In the genomic region with DNA sequence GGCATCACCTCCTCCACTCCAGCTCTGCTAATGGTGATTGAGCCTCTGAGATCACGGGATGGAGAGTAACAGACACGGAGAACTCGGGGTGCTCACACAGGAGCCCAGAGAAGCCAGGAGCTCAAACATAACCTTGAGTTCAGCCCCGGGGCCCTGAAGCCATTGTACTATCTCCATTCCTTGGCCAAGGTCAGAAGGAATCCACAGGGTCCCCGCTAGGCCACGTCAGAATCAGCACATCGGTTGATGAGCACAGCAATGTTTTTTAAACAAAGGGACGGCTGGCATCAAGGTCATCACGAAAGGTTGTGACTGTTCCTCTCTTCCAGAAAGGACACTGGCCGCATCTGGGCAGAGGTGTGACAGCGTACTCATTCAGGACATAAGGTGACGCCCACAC, we compare ENCODE assay signal across 24 mouse cellular contexts. TPM values are rescaled to one million over a fixed set of nuclear protein-coding genes. Genes with fewer than 3 reads are reported as not detected.
A peak's percentile ranks its signal among the peaks of the same experiment; 100 is the strongest.
DNase-seq lines count a peak whose midpoint lies in the region; ATAC-seq and TF ChIP-seq lines count a peak whose summit lies in the region.
"Had no signal": no experiment of that assay in that cellular context is flagged by ENCODE, and none has a peak within 500 bp of the region (broad histone marks: within the 10 kb centered on the region; RNA-seq: fewer than 3 reads in every experiment).

No protein-coding gene starts in this region.

- no peaks in the 10 kb centered on the region for H3K4me1 ChIP-seq in midbrain, embryonic 13.5 days (replicated peaks)
- no peaks in the 10 kb centered on the region for H3K4me1 ChIP-seq in midbrain, postnatal 0 days (ENCODE audit: insufficient read depth, low read length)
- H3K4me1 ChIP-seq: embryonic facial prominence, embryonic 12.5 days; embryonic facial prominence, embryonic 15.5 days; heart, embryonic 13.5 days had no signal

- no peak for TF ChIP-seq CTCF in midbrain, postnatal 0 days (IDR thresholded peaks at IDR 0.05)

- H3K9ac ChIP-seq in midbrain, embryonic 13.5 days (replicated peaks) = 0 out of 2 replicates have a peak overlapping the region, but pooled peaks have one; percentile 11
- no peak overlapping the region for H3K9ac ChIP-seq in midbrain, postnatal 0 days (replicated peaks; ENCODE audit: low read length, poor library complexity, severe bottlenecking)
- H3K9ac ChIP-seq: embryonic facial prominence, embryonic 12.5 days; embryonic facial prominence, embryonic 15.5 days; forebrain, postnatal 0 days; heart, embryonic 13.5 days; hindbrain, embryonic 14.5 days had no signal

- 88% methylated on average over 12 of the region's 12 CpGs for WGBS in midbrain, embryonic 13.5 days
- WGBS in midbrain, postnatal 0 days = 84% methylated on average over 12 of the region's 12 CpGs

- peak; percentile 10 for DNase-seq in adrenal gland, postnatal 10 days
- no peak for DNase-seq in adrenal gland, postnatal 25 days
- DNase-seq in midbrain, postnatal 0 days (ENCODE audit: low spot score) = no peak
- peak; percentile 13 to 35 for DNase-seq in adrenal gland, postnatal 36 days
- DNase-seq in layer of hippocampus, postnatal 10 days (ENCODE audit: low spot score in 2 of 2) = no peak
- DNase-seq: cerebellum, adult 18-20 months; cerebellum, adult 9-10 months; cerebellum, postnatal 14 days; forebrain, postnatal 0 days; gastrocnemius, adult 2 months; gastrocnemius, postnatal 14 days; heart, adult 11 months; heart, postnatal 14 days; heart, postnatal 4 days had no signal

- no peak for ATAC-seq in midbrain, embryonic 13.5 days
- ATAC-seq in midbrain, postnatal 0 days (ENCODE audit: low FRiP score) = no peak
- ATAC-seq: CD4-positive, CD25-positive, alpha-beta regulatory T cell, adult 4 months; forebrain, embryonic 14.5 days; forebrain, postnatal 0 days; hindbrain, postnatal 0 days; inflammation-experienced regulatory T-cells, adult 6 months; intestine, embryonic 16.5 days had no signal

- no peak overlapping the region for H3K27ac ChIP-seq in midbrain, embryonic 13.5 days
- H3K27ac ChIP-seq in midbrain, postnatal 0 days (ENCODE audit: low read depth, low read length) = no peak overlapping the region
- H3K27ac ChIP-seq: embryonic facial prominence, embryonic 12.5 days; embryonic facial prominence, embryonic 15.5 days; gastrocnemius, adult 2 months; heart, embryonic 13.5 days; hindbrain, embryonic 14.5 days; hindbrain, postnatal 0 days had no signal

- H3K27me3 ChIP-seq in midbrain, embryonic 13.5 days = no peaks in the 10 kb centered on the region
- no peaks in the 10 kb centered on the region for H3K27me3 ChIP-seq in midbrain, postnatal 0 days (ENCODE audit: insufficient read depth, low read length)
- H3K27me3 ChIP-seq: embryonic facial prominence, embryonic 12.5 days; embryonic facial prominence, embryonic 15.5 days; heart, embryonic 13.5 days had no signal

- no peak overlapping the region for H3K4me2 ChIP-seq in midbrain, embryonic 13.5 days (replicated peaks)
- no peak overlapping the region for H3K4me2 ChIP-seq in midbrain, postnatal 0 days (ENCODE audit: low read depth, low read length, poor library complexity, severe bottlenecking)
- H3K4me2 ChIP-seq: embryonic facial prominence, embryonic 12.5 days; embryonic facial prominence, embryonic 15.5 days; heart, embryonic 13.5 days; hindbrain, embryonic 14.5 days had no signal

- H3K9me3 ChIP-seq in midbrain, embryonic 13.5 days = no peaks in the 10 kb centered on the region
- no peaks in the 10 kb centered on the region for H3K9me3 ChIP-seq in midbrain, postnatal 0 days (ENCODE audit: low read length)
- H3K9me3 ChIP-seq: embryonic facial prominence, embryonic 12.5 days; embryonic facial prominence, embryonic 15.5 days had no signal

- H3K4me3 ChIP-seq in midbrain, embryonic 13.5 days (replicated peaks) = no peak overlapping the region
- H3K4me3 ChIP-seq in midbrain, postnatal 0 days (ENCODE audit: low read depth, low read length) = no peak overlapping the region
- H3K4me3 ChIP-seq: embryonic facial prominence, embryonic 12.5 days; embryonic facial prominence, embryonic 15.5 days; gastrocnemius, adult 2 months; heart, embryonic 13.5 days had no signal

- no peaks in the 10 kb centered on the region for H3K36me3 ChIP-seq in midbrain, embryonic 13.5 days
- no peaks in the 10 kb centered on the region for H3K36me3 ChIP-seq in midbrain, postnatal 0 days (ENCODE audit: insufficient read depth, low read length)
- H3K36me3 ChIP-seq: embryonic facial prominence, embryonic 12.5 days; embryonic facial prominence, embryonic 15.5 days; heart, embryonic 13.5 days had no signal

RNA-seq across cellular contexts. Expression of a gene that starts 27.0 kb away (rescaled TPM):
- 100 to 1,000 TPM; 149 to 152 TPM for total RNA-seq in adrenal gland, postnatal 10 days (2021)
- 154 and 189 TPM in 2 replicates for total RNA-seq in adrenal gland, postnatal 25 days (2021)
- 38.5 and 41.0 TPM in 2 replicates for polyA plus RNA-seq in midbrain, embryonic 13.5 days (2015; fragmentation: Nextera tagmentation; extraction: Ambion mirVana)
- total RNA-seq in midbrain, postnatal 0 days (2014; rRNA removed) = 133 and 142 TPM in 2 replicates
- polyA plus RNA-seq in midbrain, postnatal 0 days (2015; fragmentation: Nextera tagmentation; extraction: Ambion mirVana) = 21.6 and 26.9 TPM in 2 replicates
- total RNA-seq in adrenal gland, postnatal 36 days (2021) = 100 to 1,000 TPM; 181 to 262 TPM
- 10 to 100 TPM; 97.4 to 97.6 TPM for total RNA-seq in layer of hippocampus, postnatal 10 days (2021)

Comparison
In these comparisons a context has a peak if more than half of its experiments do, and no peak if none do; other contexts are left out.
1. DNase-seq: peak in adrenal gland, postnatal 10 days (single experiment) and adrenal gland, postnatal 36 days (2 of 2); none in adrenal gland, postnatal 25 days (single experiment), midbrain, postnatal 0 days (single experiment) and layer of hippocampus, postnatal 10 days (0 of 2).